Mouse (Mus musculus) embryonic fibroblast, embryonic 13.5 days (primary cell): Measurements from ENCODE around the gene Ddx23. TPM values are rescaled to one million over a fixed set of nuclear protein-coding genes. Genes with fewer than 3 reads are reported as not detected.

Source experiments
- H3K27ac ChIP-seq: 2 replicates; pipeline ENCODE4 v1.5.1; 2012; ENCODE audit warnings: low read length, control low read depth, inconsistent platforms; ENCODE audit not compliant: insufficient read depth
- H3K4me1 ChIP-seq: 2 replicates; pipeline ENCODE4 v1.6.1; 2011; ENCODE audit warnings: low read length; ENCODE audit not compliant: control insufficient read depth, insufficient read depth
- H3K4me3 ChIP-seq: 2 replicates; pipeline ENCODE4 v1.5.1; 2011; ENCODE audit warnings: mild to moderate bottlenecking, control low read depth, low read length; ENCODE audit not compliant: insufficient read depth
- CTCF ChIP-seq: IDR thresholded peaks from 2 replicates; pipeline ENCODE4 v1.5.1; 2011; ENCODE audit warnings: mild to moderate bottlenecking, control low read depth, low read length, moderate library complexity, borderline replicate concordance; ENCODE audit not compliant: insufficient read depth
- POLR2A ChIP-seq: IDR thresholded peaks from 2 replicates; pipeline ENCODE4 v1.6.1; 2011; ENCODE audit warnings: low read depth, mild to moderate bottlenecking, control low read depth, low read length, moderate library complexity
- polyA plus RNA-seq: library from polyadenylated mRNA; stranded (reverse); fragments of >200 nt; gene quantifications from 2 replicates; pipeline ENCODE4 v1.2.4, GENCODE M21; 2011; ENCODE audit warnings: low read depth; ENCODE audit not compliant: missing spikeins, insufficient read length

The Ddx23 gene
- polyA plus RNA-seq, 1 experiment, result 58.8 TPM

DNA sequence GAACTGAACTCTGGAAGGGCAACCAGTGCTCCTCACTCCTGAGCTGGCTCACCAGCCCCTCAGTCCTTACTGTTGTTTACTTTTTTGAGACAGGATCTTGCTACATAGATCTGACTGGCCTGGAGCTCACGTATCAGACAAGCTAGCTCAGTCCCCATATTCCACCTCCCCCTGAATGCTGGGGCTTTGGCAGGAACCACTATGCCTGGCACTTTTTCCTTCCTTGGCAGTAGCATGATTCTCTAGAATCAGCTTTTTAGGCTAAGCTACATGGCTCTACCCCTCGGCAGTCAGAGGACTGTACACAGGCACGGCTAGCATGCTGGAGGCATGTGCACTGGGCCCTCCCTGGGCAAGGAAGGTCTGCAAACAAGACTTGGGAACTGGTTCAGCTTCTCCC lies 14.6 kb downstream of the Ddx23 start:
- Histone ChIP-seq H3K27ac (no peak overlapping the region), H3K4me1 (no peaks in the 10 kb centered on the region), H3K4me3 (no peak overlapping the region)
- TF ChIP-seq POLR2A (no peak), CTCF (no peak)

DNA sequence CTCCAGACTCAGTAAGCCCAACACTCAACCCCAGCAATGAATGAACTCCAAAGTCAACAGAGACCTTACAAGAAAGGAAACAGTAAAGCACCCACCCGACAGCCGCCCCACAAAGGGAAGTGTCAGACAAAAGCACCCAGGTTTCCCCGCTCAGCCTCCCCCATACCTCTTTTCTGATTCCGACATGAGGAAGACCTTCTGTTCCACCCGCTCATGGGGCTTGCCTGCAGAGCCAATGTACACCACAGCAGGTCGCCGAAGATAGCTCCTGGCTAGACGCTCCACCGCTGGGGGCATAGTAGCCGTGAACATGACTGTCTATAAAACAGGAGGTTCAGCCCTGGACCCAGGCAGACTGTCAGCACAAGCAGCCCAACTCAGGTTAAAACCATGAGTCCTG lies 15.4 kb downstream of the Ddx23 start:
- TF ChIP-seq CTCF (no peak), POLR2A (no peak)
- no peak overlapping the region for H3K4me3 ChIP-seq
- no peak overlapping the region for H3K27ac ChIP-seq
- no peaks in the 10 kb centered on the region for H3K4me1 ChIP-seq

DNA sequence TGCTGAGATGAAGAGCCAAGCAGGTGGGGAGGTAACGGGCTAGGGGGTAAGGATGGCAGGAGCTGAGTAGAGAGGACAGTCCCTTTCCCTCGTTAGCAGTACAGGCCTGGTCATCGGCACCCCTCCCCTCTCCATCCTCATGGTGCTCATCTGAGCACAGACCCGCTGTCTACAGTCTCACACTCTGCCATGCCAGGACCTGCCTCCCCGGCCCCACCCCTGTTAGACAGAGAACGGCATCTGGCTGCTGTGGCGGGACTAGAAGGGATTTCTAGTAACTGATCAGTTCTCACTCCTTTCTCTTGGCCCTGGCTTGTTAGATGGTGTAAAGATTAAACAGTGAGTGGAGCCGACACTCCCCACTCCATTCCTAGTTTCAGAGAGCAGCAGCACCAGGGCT lies 16.0 kb downstream of the Ddx23 start:
- TF ChIP-seq POLR2A (no peak), CTCF (no peak)
- Histone ChIP-seq H3K4me3 (no peak overlapping the region), H3K4me1 (no peaks in the 10 kb centered on the region), H3K27ac (no peak overlapping the region)

DNA sequence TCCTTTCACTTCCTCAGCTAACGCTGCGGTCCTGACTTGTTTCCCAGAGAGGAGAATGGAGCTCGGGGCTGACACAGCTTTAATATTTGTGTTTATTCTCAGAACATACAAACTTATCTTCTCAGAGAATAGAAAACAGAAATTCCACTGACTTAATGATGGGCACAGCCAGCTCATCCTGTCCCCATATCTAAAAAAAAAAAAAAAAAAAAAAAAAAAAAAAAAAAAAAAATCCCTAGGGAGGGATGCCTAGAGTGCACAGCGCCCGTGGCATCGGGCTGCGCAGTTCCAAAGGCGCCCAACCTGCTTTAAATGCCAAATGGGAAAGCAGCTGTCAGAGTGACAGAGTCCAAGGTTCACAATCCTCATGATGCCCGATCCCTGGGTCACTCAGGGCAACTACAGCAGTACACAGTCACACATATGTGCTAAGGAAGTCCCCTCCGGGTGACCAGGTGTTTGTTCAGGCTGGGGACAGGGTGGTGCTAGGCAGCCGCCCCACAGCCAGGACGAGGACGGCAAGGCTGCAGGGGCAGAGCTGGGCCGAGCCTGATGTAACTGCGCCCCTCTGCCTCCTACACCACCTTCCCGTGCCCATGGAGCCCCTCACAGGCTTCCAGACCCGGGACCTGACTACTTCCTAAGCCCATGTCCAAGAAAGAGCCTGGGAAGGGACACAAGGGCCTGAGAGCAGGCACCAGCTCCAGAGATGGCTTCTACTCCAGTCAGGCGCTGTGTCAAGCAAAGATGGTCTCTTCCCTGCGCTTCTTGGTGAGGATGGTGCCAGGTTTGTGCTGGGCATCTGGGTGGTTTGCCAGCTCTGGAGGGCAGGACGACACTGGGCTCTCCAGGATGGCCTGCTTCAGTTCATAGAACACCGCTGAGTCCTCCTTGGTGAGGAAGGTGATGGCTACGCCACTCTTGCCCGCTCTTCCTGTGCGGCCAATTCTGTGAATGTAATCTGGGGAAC lies 17.4 kb downstream of the Ddx23 start:
- H3K4me3 ChIP-seq, result no peak overlapping the region
- H3K4me1 ChIP-seq, result no peaks in the 10 kb centered on the region
- TF ChIP-seq POLR2A, result no peak
- no peak for TF ChIP-seq CTCF
- no peak overlapping the region for H3K27ac ChIP-seq

DNA sequence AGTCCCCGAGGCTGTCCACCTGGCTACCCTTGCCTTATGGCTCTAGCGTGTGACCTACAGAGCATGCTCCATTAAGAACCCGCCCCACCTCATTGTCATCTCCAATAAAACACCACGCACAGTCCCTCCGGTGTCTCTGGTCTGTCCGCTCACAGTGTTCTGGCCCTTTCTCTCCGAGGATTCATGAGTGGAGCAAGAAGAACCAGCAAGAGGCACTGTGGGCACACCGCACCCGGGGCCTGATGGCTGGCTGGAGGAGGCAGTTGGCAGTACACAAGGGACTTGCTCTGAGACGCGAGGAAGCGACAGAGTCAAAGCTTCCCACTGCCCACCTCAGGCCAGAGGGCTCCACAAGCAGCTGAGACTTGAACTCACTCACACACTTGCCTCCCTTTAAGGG lies 18.3 kb downstream of the Ddx23 start:
- no peak for TF ChIP-seq POLR2A
- no peak for TF ChIP-seq CTCF
- no peaks in the 10 kb centered on the region for H3K4me1 ChIP-seq
- no peak overlapping the region for H3K4me3 ChIP-seq
- H3K27ac ChIP-seq, result no peak overlapping the region

DNA sequence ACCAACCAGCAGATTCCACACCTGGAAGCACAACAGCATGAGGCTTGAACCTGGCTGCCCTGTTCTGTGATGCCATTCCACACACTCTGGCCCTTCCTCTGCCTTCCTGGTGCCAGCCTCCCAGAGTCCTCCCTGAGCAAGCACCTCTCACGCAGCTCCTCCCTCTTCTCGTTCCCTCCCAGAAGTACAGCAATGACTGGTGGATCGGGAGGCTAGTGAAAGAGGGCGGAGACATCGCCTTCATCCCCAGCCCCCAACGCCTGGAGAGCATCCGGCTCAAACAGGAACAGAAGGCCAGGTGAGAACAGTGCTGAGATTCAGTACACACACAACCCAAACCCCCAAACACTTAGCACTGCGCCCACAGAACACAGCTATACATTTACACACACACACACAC lies 22.5 kb downstream of the Ddx23 start:
- Histone ChIP-seq H3K27ac (no peak overlapping the region), H3K4me3 (no peak overlapping the region)

DNA sequence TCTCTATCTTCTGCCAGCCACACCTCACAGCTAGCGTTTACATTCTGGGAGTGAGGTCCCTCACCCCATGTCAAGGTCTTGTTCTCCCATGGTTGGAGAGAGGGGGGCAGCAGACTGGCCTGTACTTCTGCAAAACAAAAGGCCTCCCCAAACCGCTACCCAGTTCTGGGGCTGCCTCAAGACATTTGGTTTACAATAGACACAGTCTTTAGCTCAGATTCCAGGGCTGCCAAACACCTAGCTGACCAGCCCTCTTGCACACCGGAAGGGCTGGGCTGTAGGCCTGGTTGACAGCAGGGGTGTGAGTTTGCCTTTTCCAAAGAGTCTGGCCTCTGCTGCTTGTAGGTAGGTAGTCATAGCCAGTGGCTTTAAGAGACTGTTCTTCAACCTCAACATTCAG lies 25.5 kb downstream of the Ddx23 start:
- no peak overlapping the region for H3K27ac ChIP-seq
- no peaks in the 10 kb centered on the region; the same call in 1 of the 2 replicates for H3K4me1 ChIP-seq
- no peak overlapping the region for H3K4me3 ChIP-seq
- no peak for TF ChIP-seq CTCF
- no peak for TF ChIP-seq POLR2A

More for the DNA sequence above, 22.5 kb downstream of the Ddx23 start:
- TF ChIP-seq POLR2A, result no peak
- TF ChIP-seq CTCF, result no peak
- no peaks in the 10 kb centered on the region for H3K4me1 ChIP-seq

DNA sequence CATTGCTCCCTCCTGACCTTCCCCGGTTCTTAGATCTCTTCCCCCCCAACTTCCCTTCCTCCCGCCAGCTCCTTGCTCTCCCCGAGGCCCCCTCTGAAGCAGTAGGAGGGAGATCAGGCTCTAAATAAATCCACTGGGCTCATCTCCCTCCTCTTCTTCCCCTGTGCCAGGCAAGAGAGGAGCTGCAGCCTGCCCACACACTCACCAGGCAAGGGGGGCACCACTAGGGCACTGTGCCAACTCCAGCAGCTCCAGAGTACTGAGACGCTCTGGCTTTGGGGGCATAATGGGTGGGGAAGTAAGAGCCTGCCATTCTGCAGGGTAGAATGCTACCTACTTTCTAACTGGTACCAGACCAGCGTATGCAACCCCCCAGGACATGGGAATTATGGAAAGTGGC lies 26.2 kb downstream of the Ddx23 start:
- Histone ChIP-seq H3K4me1 (no peaks in the 10 kb centered on the region; the same call in 1 of the 2 replicates), H3K27ac (no peak overlapping the region), H3K4me3 (no peak overlapping the region)
- TF ChIP-seq CTCF (no peak), POLR2A (no peak)

DNA sequence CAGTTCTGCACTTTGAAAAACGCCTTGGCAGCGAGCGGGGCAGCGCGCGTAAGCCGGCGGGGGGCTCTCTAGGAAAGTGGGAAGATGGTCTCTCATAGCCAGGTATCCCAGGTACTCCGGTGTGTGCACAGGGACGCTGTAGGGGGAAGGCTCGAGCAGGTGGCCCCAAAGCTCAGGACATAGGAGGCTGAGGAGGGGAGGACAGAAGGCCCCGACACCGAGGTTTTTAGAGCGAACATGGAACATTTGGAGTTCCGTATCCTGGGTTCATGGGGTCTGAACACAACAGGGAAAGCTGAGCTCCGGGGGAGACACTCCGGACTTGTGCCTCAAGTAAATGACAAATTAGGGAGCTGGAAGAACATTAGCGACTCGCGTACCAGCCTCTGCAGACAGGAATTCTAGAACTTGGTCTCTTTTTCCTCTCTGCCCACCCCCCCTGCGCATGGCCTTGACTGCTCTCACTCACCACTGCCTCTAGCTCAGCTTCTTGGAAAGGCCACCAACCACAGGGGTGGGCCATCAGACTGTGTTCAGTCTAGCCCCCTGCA lies 27.3 kb downstream of the Ddx23 start:
- Histone ChIP-seq H3K4me3 (peak overlapping the region; percentile 77), H3K27ac (no peak overlapping the region), H3K4me1 (no peaks in the 10 kb centered on the region; the same call in 1 of the 2 replicates)
- TF ChIP-seq CTCF (no peak), POLR2A (no peak)

DNA sequence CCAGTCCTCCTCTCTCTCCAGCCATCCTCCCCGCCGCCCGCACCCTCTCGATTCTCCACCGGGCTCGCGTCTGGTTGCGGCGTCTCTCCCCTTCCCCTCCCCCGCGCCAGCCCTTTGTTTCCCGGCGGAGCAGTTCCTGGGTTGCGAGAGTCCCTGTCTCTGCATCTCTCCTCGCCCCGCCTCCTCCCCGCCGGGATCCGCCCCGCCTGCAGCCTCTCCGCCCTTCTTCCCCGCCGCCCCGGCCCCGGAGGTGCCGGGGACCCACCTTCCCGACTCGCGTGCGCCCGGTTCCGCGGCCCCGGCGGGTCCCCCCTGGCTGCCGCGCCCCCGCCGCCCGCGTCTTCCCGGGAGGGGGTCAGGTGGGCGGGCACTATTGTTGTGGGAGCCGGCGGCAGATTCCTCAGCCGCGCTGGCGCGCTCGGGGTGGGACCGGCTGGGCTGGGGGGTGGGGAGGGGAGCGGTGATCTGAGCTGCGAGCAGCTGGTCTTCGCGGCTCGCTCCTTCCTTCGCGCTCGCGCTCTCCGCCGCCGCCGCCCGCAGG lies 28.1 kb downstream of the Ddx23 start:
- Histone ChIP-seq H3K4me1 (no peaks in the 10 kb centered on the region; the same call in 1 of the 2 replicates), H3K4me3 (peak overlapping the region; percentile 60), H3K27ac (no peak overlapping the region)
- TF ChIP-seq CTCF, result no peak
- peak; percentile 74 for TF ChIP-seq POLR2A
